9 mouse cellular contexts compared by ENCODE assay signal in genomic region chr12:118837361-118837760, GRCm38 (mm10). TPM values are rescaled to one million over a fixed set of nuclear protein-coding genes. Genes with fewer than 3 reads are reported as not detected.
DNase-seq lines count a peak whose midpoint lies in the region; ATAC-seq and TF ChIP-seq lines count a peak whose summit lies in the region.
"Had no signal": no experiment of that assay in that cellular context is flagged by ENCODE, and none has a peak within 500 bp of the region (broad histone marks: within the 10 kb centered on the region; RNA-seq: fewer than 3 reads in every experiment).

No protein-coding gene starts in this region.

- ATAC-seq in kidney, embryonic 14.5 days (ENCODE audit: low FRiP score, low TSS enrichment) = no peak
- ATAC-seq in embryonic facial prominence, embryonic 13.5 days (ENCODE audit: insufficient number of reproducible peaks, insufficient read depth, low FRiP score, low TSS enrichment, low read depth) = no peak
- no peak for ATAC-seq in hindbrain, postnatal 0 days
- ATAC-seq in midbrain, embryonic 16.5 days = no peak

- WGBS in kidney, embryonic 14.5 days = 2% methylated on average over 11 of the region's 11 CpGs
- WGBS in embryonic facial prominence, embryonic 13.5 days = 1% methylated on average over 11 of the region's 11 CpGs
- 4% methylated on average over 11 of the region's 11 CpGs for WGBS in hindbrain, postnatal 0 days
- WGBS in midbrain, embryonic 16.5 days = under 1% methylated on average over 11 of the region's 11 CpGs

- no peak for DNase-seq in kidney, adult 18-20 months
- no peak for DNase-seq in hindbrain, postnatal 0 days (ENCODE audit: low spot score)
- DNase-seq in urinary bladder, adult 2 months (ENCODE audit: low spot score) = no peak
- no peak for DNase-seq in urinary bladder, postnatal 36 days (ENCODE audit: low spot score in 2 of 2)
- DNase-seq in adipocyte (ENCODE audit: low spot score) = no peak

- peaks cover 69% of the 10 kb centered on the region for H3K27me3 ChIP-seq in kidney, embryonic 14.5 days (ENCODE audit: control insufficient read depth, insufficient read depth, low read length)
- peaks cover 73% of the 10 kb centered on the region for H3K27me3 ChIP-seq in embryonic facial prominence, embryonic 13.5 days
- H3K27me3 ChIP-seq in hindbrain, postnatal 0 days (ENCODE audit: insufficient read depth, low read length) = peaks cover 47% of the 10 kb centered on the region
- H3K27me3 ChIP-seq in midbrain, embryonic 16.5 days (ENCODE audit: control insufficient read depth, insufficient read depth, low read depth, low read length) = peaks cover 40% of the 10 kb centered on the region

- H3K36me3 ChIP-seq in kidney, embryonic 14.5 days (ENCODE audit: control insufficient read depth, insufficient read depth, low read length) = no peaks in the 10 kb centered on the region
- H3K36me3 ChIP-seq in embryonic facial prominence, embryonic 13.5 days = no peaks in the 10 kb centered on the region
- no peaks in the 10 kb centered on the region for H3K36me3 ChIP-seq in hindbrain, postnatal 0 days (ENCODE audit: insufficient read depth, low read length)
- H3K36me3 ChIP-seq in midbrain, embryonic 16.5 days (ENCODE audit: control insufficient read depth, insufficient read depth, low read length) = no peaks in the 10 kb centered on the region
- H3K36me3 ChIP-seq: G1E had no signal

- H3K4me1 ChIP-seq in kidney, embryonic 14.5 days (ENCODE audit: control insufficient read depth, insufficient read depth, low read length) = no peaks in the 10 kb centered on the region
- peaks cover 12% of the 10 kb centered on the region for H3K4me1 ChIP-seq in embryonic facial prominence, embryonic 13.5 days
- H3K4me1 ChIP-seq in hindbrain, postnatal 0 days (ENCODE audit: insufficient read depth, low read length) = no peaks in the 10 kb centered on the region
- H3K4me1 ChIP-seq in midbrain, embryonic 16.5 days (ENCODE audit: control insufficient read depth, insufficient read depth, low read length) = peaks cover 8% of the 10 kb centered on the region

- no peaks in the 10 kb centered on the region for H3K9me3 ChIP-seq in kidney, embryonic 14.5 days (ENCODE audit: control insufficient read depth, low read length)
- H3K9me3 ChIP-seq in embryonic facial prominence, embryonic 13.5 days = no peaks in the 10 kb centered on the region
- no peaks in the 10 kb centered on the region for H3K9me3 ChIP-seq in hindbrain, postnatal 0 days (ENCODE audit: low read length)
- H3K9me3 ChIP-seq in midbrain, embryonic 16.5 days (replicated peaks; ENCODE audit: control insufficient read depth, low read length, poor library complexity, severe bottlenecking) = no peaks in the 10 kb centered on the region

- H3K27ac ChIP-seq in kidney, embryonic 14.5 days (ENCODE audit: low read depth, low read length) = no peak overlapping the region
- H3K27ac ChIP-seq in embryonic facial prominence, embryonic 13.5 days = no peak overlapping the region
- no peak overlapping the region for H3K27ac ChIP-seq in hindbrain, postnatal 0 days
- H3K27ac ChIP-seq in midbrain, embryonic 16.5 days (ENCODE audit: low read length) = no peak overlapping the region

- peak overlapping the region; percentile 90 for H3K4me2 ChIP-seq in kidney, embryonic 14.5 days (replicated peaks; ENCODE audit: low read depth, low read length)
- peak overlapping the region; percentile 92 for H3K4me2 ChIP-seq in embryonic facial prominence, embryonic 13.5 days
- peak overlapping the region; percentile 57; the same call in 1 of the 2 replicates for H3K4me2 ChIP-seq in hindbrain, postnatal 0 days (ENCODE audit: low read depth, low read length)
- H3K4me2 ChIP-seq in midbrain, embryonic 16.5 days (ENCODE audit: low read length) = peak overlapping the region; percentile 62

- no peak overlapping the region for H3K9ac ChIP-seq in kidney, embryonic 14.5 days (ENCODE audit: low read depth, low read length)
- H3K9ac ChIP-seq in embryonic facial prominence, embryonic 13.5 days = peak overlapping the region; percentile 62
- no peak overlapping the region for H3K9ac ChIP-seq in hindbrain, postnatal 0 days (replicated peaks; ENCODE audit: low read length)
- no peak overlapping the region for H3K9ac ChIP-seq in midbrain, embryonic 16.5 days (ENCODE audit: low read depth, low read length)

- no peak for TF ChIP-seq CTCF in hindbrain, postnatal 0 days (IDR thresholded peaks at IDR 0.05; ENCODE audit: low read depth)

- peak overlapping the region; percentile 53 for H3K4me3 ChIP-seq in kidney, embryonic 14.5 days (ENCODE audit: low read length)
- H3K4me3 ChIP-seq in embryonic facial prominence, embryonic 13.5 days = peak overlapping the region; percentile 56
- peak overlapping the region; percentile 28 for H3K4me3 ChIP-seq in hindbrain, postnatal 0 days (ENCODE audit: low read length)
- peak overlapping the region; percentile 38 for H3K4me3 ChIP-seq in midbrain, embryonic 16.5 days (ENCODE audit: low read depth, low read length)

RNA-seq across cellular contexts. Expression of gene Sp8, which starts 8.8 kb away (rescaled TPM):
- polyA plus RNA-seq in kidney, embryonic 14.5 days (2014; fragmentation: Nextera tagmentation; extraction: Ambion mirVana) = not detected in 2 replicates
- polyA plus RNA-seq in embryonic facial prominence, embryonic 13.5 days (2015; fragmentation: Nextera tagmentation; extraction: Ambion mirVana) = 3.2 and 5.2 TPM in 2 replicates
- total RNA-seq in hindbrain, postnatal 0 days (2014; rRNA removed) = 3.9 and 4.4 TPM in 2 replicates
- 1.8 and 2.0 TPM in 2 replicates for polyA plus RNA-seq in hindbrain, postnatal 0 days (2015; fragmentation: Nextera tagmentation; extraction: Ambion mirVana)
- polyA plus RNA-seq in midbrain, embryonic 16.5 days (2015; fragmentation: Nextera tagmentation; extraction: Ambion mirVana) = 2.3 and 4.2 TPM in 2 replicates
- 0.04 TPM in 2 replicates for polyA plus RNA-seq in urinary bladder, adult 2 months (2012; rRNA removed)
- polyA plus RNA-seq: G1E had no signal
